ENCODE assay signal across 18 mouse cellular contexts in genomic region chr1:66108051-66108450, GRCm38 (mm10).
DNase-seq lines count a peak whose midpoint lies in the region; ATAC-seq and TF ChIP-seq lines count a peak whose summit lies in the region.
"Had no signal": no experiment of that assay in that cellular context is flagged by ENCODE, and none has a peak within 500 bp of the region (broad histone marks: within the 10 kb centered on the region; RNA-seq: fewer than 3 reads in every experiment).

No protein-coding gene starts in this region.

- no peaks in the 10 kb centered on the region for H3K4me1 ChIP-seq in embryonic facial prominence, embryonic 13.5 days
- no peaks in the 10 kb centered on the region for H3K4me1 ChIP-seq in embryonic facial prominence, embryonic 10.5 days
- no peaks in the 10 kb centered on the region for H3K4me1 ChIP-seq in limb, embryonic 14.5 days (ENCODE audit: control insufficient read depth, insufficient read depth, low read length)
- H3K4me1 ChIP-seq in limb, embryonic 10.5 days: no peaks in the 10 kb centered on the region
- H3K4me1 ChIP-seq: liver, embryonic 12.5 days; neural tube, embryonic 13.5 days; stomach, embryonic 15.5 days had no signal

- no peak overlapping the region for H3K4me2 ChIP-seq in embryonic facial prominence, embryonic 13.5 days
- H3K4me2 ChIP-seq in limb, embryonic 14.5 days (replicated peaks; ENCODE audit: low read depth, low read length, severe bottlenecking): no peak overlapping the region
- H3K4me2 ChIP-seq: liver, embryonic 12.5 days; neural tube, embryonic 13.5 days; stomach, embryonic 15.5 days had no signal

- DNase-seq in embryonic facial prominence, embryonic 10.5 days (ENCODE audit: low spot score): no peak
- no peak for DNase-seq in limb, embryonic 14.5 days (ENCODE audit: low spot score)
- no peak for DNase-seq in limb, embryonic 10.5 days (ENCODE audit: low spot score)
- DNase-seq in Muller cell, postnatal 12 days (ENCODE audit: inconsistent ontology term): peak; percentile 65
- peak; percentile 75 for DNase-seq in adrenal gland, postnatal 14 days
- no peak for DNase-seq in B cell, adult 2 months
- DNase-seq in thymus, adult 18-20 months: no peak
- DNase-seq: cerebellum, adult 9-11 months; kidney, adult 2 months; kidney, postnatal 4 days; layer of hippocampus, postnatal 36 days; lung, postnatal 14 days; spleen, adult 18-20 months had no signal

- TF ChIP-seq POLR2A in limb, embryonic 14.5 days (IDR thresholded peaks at IDR 0.05; ENCODE audit: borderline replicate concordance, extremely low read depth, insufficient read depth, insufficient read length): no peak

- 85% methylated on average over 3 of the region's 3 CpGs for WGBS in embryonic facial prominence, embryonic 13.5 days
- WGBS in embryonic facial prominence, embryonic 10.5 days: 82% methylated on average over 3 of the region's 3 CpGs
- 88% methylated on average over 3 of the region's 3 CpGs for WGBS in limb, embryonic 14.5 days
- 91% methylated on average over 3 of the region's 3 CpGs for WGBS in limb, embryonic 10.5 days

- no peak overlapping the region for H3K27ac ChIP-seq in embryonic facial prominence, embryonic 13.5 days
- H3K27ac ChIP-seq in embryonic facial prominence, embryonic 10.5 days (replicated peaks): no peak overlapping the region
- H3K27ac ChIP-seq in limb, embryonic 14.5 days (replicated peaks; ENCODE audit: low read depth, low read length): no peak overlapping the region
- H3K27ac ChIP-seq in limb, embryonic 10.5 days: no peak overlapping the region
- H3K27ac ChIP-seq: liver, embryonic 12.5 days; neural tube, embryonic 13.5 days; stomach, embryonic 15.5 days had no signal

- ATAC-seq in embryonic facial prominence, embryonic 13.5 days (ENCODE audit: insufficient number of reproducible peaks, insufficient read depth, low FRiP score, low TSS enrichment, low read depth): 0 out of 2 replicates have a peak, but pooled peaks have one; percentile 43
- 0 out of 2 replicates have a peak, but pooled peaks have one; percentile 9 for ATAC-seq in limb, embryonic 14.5 days (ENCODE audit: low FRiP score, low read depth)
- ATAC-seq: hindbrain, embryonic 16.5 days; liver, embryonic 12.5 days had no signal

- H3K4me3 ChIP-seq in embryonic facial prominence, embryonic 13.5 days: no peak overlapping the region
- H3K4me3 ChIP-seq in embryonic facial prominence, embryonic 10.5 days: no peak overlapping the region
- no peak overlapping the region for H3K4me3 ChIP-seq in limb, embryonic 14.5 days (replicated peaks; ENCODE audit: low read length)
- no peak overlapping the region for H3K4me3 ChIP-seq in limb, embryonic 10.5 days
- H3K4me3 ChIP-seq: liver, embryonic 12.5 days; neural tube, embryonic 13.5 days; stomach, embryonic 15.5 days had no signal

- no peaks in the 10 kb centered on the region for H3K27me3 ChIP-seq in embryonic facial prominence, embryonic 13.5 days
- no peaks in the 10 kb centered on the region for H3K27me3 ChIP-seq in embryonic facial prominence, embryonic 10.5 days (replicated peaks; ENCODE audit: low read depth, poor library complexity, severe bottlenecking)
- H3K27me3 ChIP-seq in limb, embryonic 14.5 days (ENCODE audit: control insufficient read depth, insufficient read depth, low read length): no peaks in the 10 kb centered on the region
- no peaks in the 10 kb centered on the region for H3K27me3 ChIP-seq in limb, embryonic 10.5 days (ENCODE audit: low read depth, poor library complexity, severe bottlenecking)
- H3K27me3 ChIP-seq: liver, embryonic 12.5 days; neural tube, embryonic 13.5 days; stomach, embryonic 15.5 days had no signal

- no peak overlapping the region for H3K9ac ChIP-seq in embryonic facial prominence, embryonic 13.5 days
- H3K9ac ChIP-seq in limb, embryonic 14.5 days (ENCODE audit: low read depth, low read length, severe bottlenecking): no peak overlapping the region
- H3K9ac ChIP-seq: liver, embryonic 12.5 days; neural tube, embryonic 13.5 days; stomach, embryonic 15.5 days had no signal

- no peaks in the 10 kb centered on the region for H3K9me3 ChIP-seq in embryonic facial prominence, embryonic 13.5 days
- H3K9me3 ChIP-seq in embryonic facial prominence, embryonic 10.5 days: no peaks in the 10 kb centered on the region
- H3K9me3 ChIP-seq in limb, embryonic 14.5 days (ENCODE audit: control insufficient read depth, low read length): no peaks in the 10 kb centered on the region
- no peaks in the 10 kb centered on the region for H3K9me3 ChIP-seq in limb, embryonic 10.5 days (replicated peaks)
- H3K9me3 ChIP-seq: liver, embryonic 12.5 days; neural tube, embryonic 13.5 days; stomach, embryonic 15.5 days had no signal

- no peaks in the 10 kb centered on the region for H3K36me3 ChIP-seq in embryonic facial prominence, embryonic 13.5 days
- no peaks in the 10 kb centered on the region for H3K36me3 ChIP-seq in embryonic facial prominence, embryonic 10.5 days (replicated peaks)
- H3K36me3 ChIP-seq in limb, embryonic 14.5 days (ENCODE audit: control insufficient read depth, insufficient read depth, low read length): no peaks in the 10 kb centered on the region
- no peaks in the 10 kb centered on the region for H3K36me3 ChIP-seq in limb, embryonic 10.5 days
- H3K36me3 ChIP-seq: liver, embryonic 12.5 days; neural tube, embryonic 13.5 days; stomach, embryonic 15.5 days had no signal

Comparison
In these comparisons a context has a peak if more than half of its experiments do, and no peak if none do; other contexts are left out.
1. DNase-seq: peak in Muller cell, postnatal 12 days (single experiment) and adrenal gland, postnatal 14 days (single experiment); none in embryonic facial prominence, embryonic 10.5 days (single experiment), limb, embryonic 14.5 days (single experiment), limb, embryonic 10.5 days (single experiment), B cell, adult 2 months (0 of 2) and thymus, adult 18-20 months (0 of 2).